Mouse (Mus musculus) CH12F3 (cell line): ENCODE results near the gene Uvrag.

Source experiments
- in situ Hi-C: fragments of 300-500 bp; cut with MboI; formaldehyde crosslinking; loops from 2 replicates; pipeline ENCODE4 v1.14.3; 2020; ENCODE audit warnings: low sequenced_read_pairs

Gene Uvrag

DNA sequence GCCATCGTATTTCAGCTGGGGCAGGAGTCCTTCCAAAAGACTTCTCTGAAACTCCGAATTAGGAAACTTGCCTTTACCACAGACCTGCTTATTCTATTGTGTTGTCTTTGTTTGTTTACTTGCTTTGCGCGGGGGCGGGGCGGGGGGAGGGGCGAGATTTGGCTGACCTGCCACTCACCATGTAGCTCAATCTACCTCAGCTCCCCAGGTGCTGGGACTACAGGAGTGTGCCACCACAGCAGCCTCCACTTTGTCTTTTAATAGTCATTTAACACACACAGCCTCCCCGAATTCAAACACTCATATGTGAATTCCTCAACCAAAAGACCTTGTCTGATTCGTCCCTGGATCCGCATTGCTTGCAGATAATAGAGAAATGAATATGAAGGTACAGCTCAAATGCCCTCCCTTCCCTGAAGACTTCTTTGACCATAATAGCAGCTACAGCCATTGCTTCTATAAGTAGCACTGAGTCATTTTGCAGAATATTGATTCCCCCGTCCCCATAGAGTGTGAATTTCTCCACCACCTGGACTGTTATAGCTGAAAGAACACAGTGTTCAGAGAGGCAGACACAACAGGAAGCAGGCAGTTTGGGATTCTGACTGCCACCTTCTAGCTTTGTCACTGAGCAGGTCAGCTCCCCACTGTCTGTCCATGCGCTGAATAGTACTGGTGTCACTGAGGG, 1.1 kb upstream of the Uvrag start:
- in situ Hi-C loops = loop anchor here (5.0 kb wide), 1 partner anchor 35 kb away; no protein-coding TSS in a partner anchor

DNA sequence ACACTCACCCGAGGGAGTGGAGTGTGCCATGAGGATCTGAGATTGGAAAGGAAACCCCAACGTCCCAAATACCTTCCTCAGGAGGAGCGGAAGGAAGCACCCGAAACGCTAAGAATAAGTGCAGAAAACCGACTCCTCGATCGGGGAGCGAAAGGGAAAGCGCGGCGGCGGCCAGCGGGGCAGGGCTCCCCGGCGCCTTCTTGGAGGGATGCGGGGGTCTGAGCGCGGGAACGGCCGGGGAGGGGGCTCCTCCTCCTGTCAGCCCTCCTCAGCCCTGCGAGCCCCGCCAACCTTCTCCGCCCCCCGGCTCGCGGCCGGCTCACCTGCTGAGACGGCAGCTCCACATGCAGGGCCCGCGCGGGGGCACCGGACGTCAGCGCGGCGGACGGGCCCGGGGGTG, 430 bp downstream of the Uvrag start:
- in situ Hi-C loops = loop anchor here (5.0 kb wide), 1 partner anchor 33 kb away; no protein-coding TSS in a partner anchor

DNA sequence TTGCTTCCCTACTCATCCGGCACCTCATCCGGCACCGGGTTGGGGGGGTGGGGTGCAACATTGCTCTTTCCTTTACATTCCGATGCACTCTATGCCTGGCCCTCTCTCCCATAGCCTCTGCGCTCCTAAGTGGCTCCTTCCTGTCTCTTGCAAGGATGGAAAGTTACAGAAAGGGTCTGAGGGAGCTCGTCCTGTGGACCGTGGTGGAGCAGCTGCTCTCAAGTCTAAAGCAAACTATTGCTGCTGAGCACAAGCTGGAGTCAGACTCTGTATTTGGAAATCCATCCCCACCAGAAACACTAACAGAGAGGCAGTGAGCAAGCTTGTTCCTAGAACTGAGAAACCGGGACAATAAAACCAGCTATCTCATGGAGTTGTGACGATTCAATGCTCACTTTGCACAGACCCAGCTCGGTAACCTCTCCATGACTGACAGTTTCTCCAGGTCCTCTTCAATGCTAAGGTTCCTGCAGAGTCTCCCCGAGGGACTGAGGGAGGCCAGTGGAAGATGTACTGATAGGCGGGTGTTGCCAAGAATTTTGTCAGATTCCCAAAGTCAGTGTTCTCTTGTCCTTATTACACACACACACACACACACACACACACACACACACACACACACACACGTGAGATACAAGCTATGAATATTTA, 975 bp downstream of the Uvrag start:
- in situ Hi-C loops = loop anchor here (5.0 kb wide), 1 partner anchor 33 kb away; no protein-coding TSS in a partner anchor

- in situ Hi-C loops = no loop called here
These were observed 3.4 kb downstream of the Uvrag start for GRCm38 (mm10) chr7:99137541-99137940.

GRCm38 (mm10) chr7:99136789-99137188, 4.2 kb downstream of the Uvrag start:
- in situ Hi-C loops = no loop called here

DNA sequence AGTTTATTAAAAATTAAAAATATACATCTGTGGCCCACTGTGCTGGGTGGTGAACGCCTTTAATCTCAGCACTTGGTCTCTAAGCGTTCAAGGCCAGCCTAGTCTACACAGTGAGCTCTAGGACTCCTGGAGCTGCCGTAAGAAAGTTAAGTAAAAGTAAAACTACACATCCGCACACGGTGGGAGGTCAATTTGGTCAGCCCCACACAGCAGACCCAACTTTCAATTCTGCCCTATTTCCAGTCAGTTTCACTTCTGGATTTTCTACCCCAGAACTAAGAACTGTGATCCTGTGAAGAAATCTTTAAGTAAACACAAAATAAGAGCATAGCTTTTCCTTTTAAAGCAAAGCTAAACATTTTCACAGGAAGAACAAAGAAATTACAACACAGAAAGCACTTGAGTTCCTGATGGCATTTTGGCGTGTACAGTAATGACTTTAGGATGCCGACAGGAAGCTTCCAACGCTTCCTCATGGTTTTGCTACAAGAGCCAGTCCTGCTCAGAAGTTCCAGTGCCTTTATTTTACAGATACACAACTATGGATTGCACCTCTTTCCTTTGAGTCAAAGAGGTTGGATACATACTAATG, 7.0 kb downstream of the Uvrag start:
- in situ Hi-C loops = no loop called here

GRCm38 (mm10) chr7:99132597-99132996, 8.3 kb downstream of the Uvrag start:
- in situ Hi-C loops = no loop called here

DNA sequence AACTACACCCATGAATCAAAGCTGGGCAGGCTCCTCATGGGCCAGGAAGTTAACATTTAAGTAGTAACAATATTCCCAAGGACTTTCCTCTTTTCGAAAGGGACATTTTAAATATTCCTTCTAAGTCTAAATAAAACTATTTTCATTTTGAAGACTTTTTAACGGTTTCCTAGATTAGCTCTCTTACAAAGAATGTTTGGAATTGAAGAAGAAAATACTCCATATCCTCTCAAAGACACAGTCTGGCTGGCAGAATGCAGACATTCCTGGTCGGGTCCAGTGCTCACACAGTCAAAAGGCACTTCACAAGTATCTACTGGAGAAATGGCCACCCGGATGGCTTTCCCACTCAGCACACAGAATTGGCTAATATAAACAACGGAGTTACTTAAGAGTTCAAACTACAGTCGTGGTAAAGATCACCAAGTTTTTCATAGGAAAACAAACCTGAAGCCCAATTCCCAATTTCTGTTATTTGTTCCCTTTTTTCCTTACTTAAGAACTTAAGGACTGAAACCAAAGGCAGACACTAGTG, 9.1 kb downstream of the Uvrag start:
- in situ Hi-C loops = no loop called here

DNA sequence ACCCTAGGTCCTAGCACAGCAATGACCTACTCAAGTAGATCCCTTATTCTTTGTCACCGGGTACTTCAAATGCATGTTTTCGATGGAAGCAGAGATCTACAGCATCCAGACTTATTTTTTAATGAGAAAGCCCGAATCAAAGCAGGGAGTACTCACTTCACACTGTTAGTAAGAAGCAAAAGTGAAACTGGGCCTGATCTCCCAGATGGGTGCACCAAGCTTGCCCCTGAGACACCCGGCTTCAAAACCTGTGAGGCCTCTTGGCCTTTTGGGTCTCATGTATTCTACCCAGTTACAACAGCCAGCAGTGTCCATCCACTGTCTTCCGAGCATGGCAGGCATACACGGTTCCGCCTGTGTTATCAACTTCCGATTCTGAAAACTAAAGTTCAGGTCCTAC, 12.0 kb downstream of the Uvrag start:
- in situ Hi-C loops = no loop called here

- in situ Hi-C loops = no loop called here
These were observed 12.7 kb downstream of the Uvrag start for GRCm38 (mm10) chr7:99128020-99128950.

DNA sequence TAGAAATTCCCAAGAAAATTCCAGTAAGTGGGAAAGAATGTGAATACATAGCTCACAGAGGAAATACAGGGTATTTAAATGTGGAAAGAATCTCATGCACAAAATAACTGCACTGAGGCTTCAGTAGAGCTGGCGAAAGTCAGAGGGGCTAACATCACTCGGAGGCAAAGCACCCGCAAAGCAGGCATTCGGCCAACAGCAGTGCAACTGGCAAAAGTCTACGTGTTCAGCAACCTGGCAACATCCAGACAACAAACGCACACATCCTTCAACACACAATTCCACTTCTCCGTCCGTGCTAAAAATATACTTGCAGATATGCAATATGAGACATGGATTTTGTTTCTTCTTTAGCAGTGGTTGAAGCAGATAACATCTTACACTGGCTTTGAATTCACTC, 14.9 kb downstream of the Uvrag start:
- in situ Hi-C loops = no loop called here

DNA sequence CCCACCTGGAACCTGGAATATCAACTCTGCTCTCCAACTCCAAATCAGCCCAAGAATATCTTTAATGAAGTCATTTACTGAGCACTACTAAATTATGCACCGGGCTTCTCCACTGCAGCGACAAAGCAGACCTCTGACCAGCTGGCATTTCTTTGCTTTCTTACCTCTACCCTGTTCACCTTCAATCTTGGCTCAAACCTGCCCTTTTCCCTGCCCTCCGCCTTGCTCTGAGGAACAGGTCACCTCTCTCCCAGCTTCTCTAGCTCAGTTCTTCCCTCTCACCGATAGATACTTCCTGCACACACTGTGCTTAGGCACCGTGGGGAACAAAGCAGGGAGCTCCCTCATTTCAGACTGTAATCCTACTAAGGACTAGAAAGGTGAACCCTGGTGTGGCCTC, 18.3 kb downstream of the Uvrag start:
- in situ Hi-C loops = no loop called here

DNA sequence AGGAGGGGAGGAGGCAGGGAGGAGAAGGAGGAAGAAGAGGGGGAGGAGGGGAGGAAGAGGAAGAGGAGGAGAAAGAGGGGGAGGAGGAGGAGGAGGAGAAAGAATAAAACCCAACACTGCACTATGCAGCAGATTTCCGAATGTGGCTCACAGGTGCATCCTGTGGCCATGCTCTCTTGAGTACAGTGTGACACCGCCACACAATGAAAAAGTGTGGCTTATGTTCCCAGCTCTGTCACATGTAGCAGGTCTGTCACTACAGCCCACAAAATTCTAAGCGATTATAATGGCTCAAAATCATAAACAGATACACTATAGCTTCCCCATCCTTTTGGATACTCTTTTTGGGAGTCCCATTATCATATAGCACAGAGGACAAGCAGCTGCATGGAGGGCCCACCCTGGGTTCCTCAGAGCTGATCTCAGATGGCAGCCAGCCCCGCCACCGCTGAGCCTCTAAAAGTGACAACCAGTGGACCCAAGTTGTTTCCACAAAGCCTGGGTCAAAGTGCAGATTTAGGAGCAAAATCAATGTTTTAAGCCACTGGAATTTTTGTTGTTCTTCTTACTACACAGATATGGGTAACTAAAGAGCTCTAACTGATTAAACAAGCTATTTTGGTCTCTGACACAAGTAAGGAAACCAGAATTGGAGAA, 19.9 kb downstream of the Uvrag start:
- in situ Hi-C loops = no loop called here

- in situ Hi-C loops = no loop called here
These were observed 20.9 kb downstream of the Uvrag start for GRCm38 (mm10) chr7:99120082-99120481.

GRCm38 (mm10) chr7:99116781-99117180, 24.2 kb downstream of the Uvrag start:
- in situ Hi-C loops = no loop called here

GRCm38 (mm10) chr7:99114006-99114726, 26.8 kb downstream of the Uvrag start:
- in situ Hi-C loops = no loop called here

DNA sequence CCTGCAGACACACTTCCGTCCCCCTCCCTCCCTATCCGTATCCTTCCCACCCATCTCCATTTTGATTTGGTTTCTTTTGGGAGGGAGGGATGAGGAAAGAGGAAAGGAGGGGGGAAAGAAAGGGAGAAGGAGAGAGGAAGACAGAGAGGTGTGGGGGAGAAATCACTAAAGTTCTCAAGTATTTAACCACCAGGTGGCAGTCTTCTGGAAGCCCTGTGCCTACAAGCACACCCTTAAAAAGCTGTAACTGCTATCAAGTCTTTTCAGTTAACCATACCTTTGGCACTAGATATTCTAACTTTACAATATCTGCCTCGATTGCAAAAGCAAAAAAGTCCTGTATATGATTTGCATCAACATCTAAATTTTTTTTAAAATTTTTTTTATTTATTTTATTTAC, 33.4 kb downstream of the Uvrag start:
- in situ Hi-C loops = loop anchor here (5.0 kb wide), 1 partner anchor 35 kb away; the partner anchor contains the start of gene Uvrag

DNA sequence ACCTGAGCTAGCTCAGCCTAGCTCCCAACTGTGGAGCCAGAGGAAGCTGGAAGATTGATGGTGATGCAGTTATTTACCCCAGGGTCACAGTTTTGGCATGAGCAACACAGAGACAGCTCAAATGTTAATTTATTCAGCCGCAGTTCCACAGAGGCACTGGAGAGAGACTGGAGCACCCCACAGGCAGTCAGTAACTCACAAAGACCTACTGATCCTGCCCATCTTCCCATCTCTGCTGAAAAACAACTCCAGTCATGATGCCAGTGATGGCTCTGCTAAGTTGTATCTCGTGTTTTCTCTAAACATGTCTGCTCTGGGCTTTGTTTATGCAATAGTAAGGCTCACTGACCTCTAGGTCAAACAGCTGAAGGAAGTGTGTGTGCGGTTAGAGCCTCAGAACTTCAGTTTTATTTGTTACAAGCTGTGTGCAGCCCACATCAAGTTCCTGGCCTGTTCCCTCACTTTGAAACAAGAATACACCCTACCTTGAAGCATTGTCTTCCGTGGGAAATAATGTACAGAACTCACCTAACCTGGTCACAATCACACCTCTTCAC, 34.1 kb downstream of the Uvrag start:
- in situ Hi-C loops = loop anchor here (5.0 kb wide), 1 partner anchor 36 kb away; the partner anchor contains the start of gene Uvrag
